Mouse (Mus musculus) forebrain, embryonic 15.5 days (tissue): ENCODE data around the gene Sec14l3. TPM values are rescaled to one million over a fixed set of nuclear protein-coding genes. Genes with fewer than 3 reads are reported as not detected.
"Not testable (repeated sequence)": the region's sequence is repeated elsewhere in the genome, so short reads cannot be mapped to it uniquely, and the experiment has no call there.

Source experiments
- ATAC-seq: fragments of 200-750 bp; cut with Nextera tagmentation; replicated peaks from 2 replicates; pipeline ENCODE4 v1.8.0; 2017; ENCODE audit warnings: mild to moderate bottlenecking, moderate TSS enrichment, moderate library complexity
- H3K27ac ChIP-seq: fragments of 300-500 bp; sonication (generic); replicated peaks from 2 replicates; pipeline ENCODE4 v1.5.1; 2015; ENCODE audit warnings: mild to moderate bottlenecking, inconsistent platforms
- H3K27me3 ChIP-seq: fragments of 300-500 bp; sonication (generic); 2 replicates; pipeline ENCODE4 v1.6.1; 2015; ENCODE audit warnings: inconsistent platforms
- H3K36me3 ChIP-seq: fragments of 300-500 bp; sonication (generic); 2 replicates; pipeline ENCODE4 v1.6.1; 2015; ENCODE audit warnings: mild to moderate bottlenecking, inconsistent platforms
- H3K4me1 ChIP-seq: fragments of 300-500 bp; sonication (generic); 2 replicates; pipeline ENCODE4 v1.6.1; 2015; ENCODE audit warnings: inconsistent platforms
- H3K4me2 ChIP-seq: fragments of 300-500 bp; sonication (generic); replicated peaks from 2 replicates; pipeline ENCODE4 v1.6.1; 2015; ENCODE audit warnings: mild to moderate bottlenecking, inconsistent platforms
- H3K4me3 ChIP-seq: fragments of 300-500 bp; sonication (generic); 2 replicates; pipeline ENCODE4 v1.5.1; 2015; ENCODE audit warnings: mild to moderate bottlenecking, inconsistent platforms
- H3K9ac ChIP-seq: fragments of 300-500 bp; sonication (generic); replicated peaks from 2 replicates; pipeline ENCODE4 v1.6.1; 2015; ENCODE audit warnings: mild to moderate bottlenecking, inconsistent platforms
- H3K9me3 ChIP-seq: fragments of 300-500 bp; sonication (generic); 2 replicates; pipeline ENCODE4 v1.6.1; 2016; ENCODE audit warnings: inconsistent platforms
- WGBS: fragments of 180-500 bp; shearing (Covaris S2); methylation state at CpG from one replicate; pipeline ENCODE4 v1.1.7; 2015; ENCODE audit warnings: mixed read lengths; 5-methylcytosine and 5-hydroxymethylcytosine counted together
- polyA plus RNA-seq: library from polyadenylated mRNA; unstranded; fragments of >200 nt; fragmentation: Nextera tagmentation; extraction: Ambion mirVana; gene quantifications from 2 replicates; pipeline ENCODE4 v1.2.1, GENCODE M21; 2015

Sec14l3 gene
- polyA plus RNA-seq, 1 experiment from 2014 or later = 0.75 TPM

DNA sequence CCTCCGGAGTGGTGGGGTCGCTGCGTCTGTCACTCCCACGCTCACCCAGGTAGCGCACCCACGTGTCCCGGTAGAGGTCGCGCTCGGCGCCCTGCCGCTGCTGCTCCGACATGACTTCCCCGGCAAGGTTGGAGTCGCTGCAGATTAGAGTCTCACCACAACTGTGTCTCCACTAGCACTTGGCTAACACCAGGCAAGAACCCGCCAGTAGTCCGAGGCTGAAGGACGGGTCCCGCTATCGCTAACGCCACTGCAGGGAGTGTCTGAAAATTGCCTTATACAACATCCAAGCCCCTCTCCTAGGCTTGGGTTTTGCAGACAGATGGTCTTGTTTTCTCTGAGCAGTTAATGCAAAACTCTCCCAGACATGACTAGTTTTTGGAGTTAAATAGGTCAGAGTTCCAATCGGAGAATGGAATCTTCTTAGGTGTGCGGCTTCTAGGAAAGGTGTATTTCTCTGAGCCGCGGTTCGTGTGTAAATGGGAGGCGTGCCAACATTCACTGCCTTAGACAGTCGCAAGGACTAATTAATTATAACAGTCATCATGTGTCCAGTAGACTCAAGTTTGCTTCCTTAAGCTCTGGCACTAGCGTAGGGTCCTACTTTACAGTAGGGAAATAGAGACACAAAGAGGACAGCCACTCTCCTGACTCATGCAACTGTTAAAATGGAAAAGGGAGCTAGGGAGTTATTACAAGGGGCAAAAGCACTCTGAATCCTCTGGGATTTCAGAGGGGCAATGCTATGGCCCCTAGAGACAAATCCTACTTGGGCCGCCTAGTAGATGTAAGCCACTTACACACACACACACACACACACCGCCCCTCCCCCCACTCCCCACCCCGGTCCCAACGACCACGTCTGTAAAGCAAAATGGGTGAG, 30.8 kb downstream of the Sec14l3 start, which contains the start of gene Mtfp1:
Gene Mtfp1 (minus strand): TSS at position 275 of the 883 bp plus-strand sequence.
- 5% methylated on average over 34 of the region's 34 CpGs for WGBS
- 0 out of 2 replicates have a peak, but pooled peaks have one; percentile 15 for ATAC-seq
- H3K4me3 ChIP-seq = peak within 1 kb of the TSS; percentile 50
- no peaks in the 10 kb centered on the region for H3K36me3 ChIP-seq
- H3K9me3 ChIP-seq = no peaks in the 10 kb centered on the region
- H3K27ac ChIP-seq = peak within 1 kb of the TSS; percentile 88
- peak within 1 kb of the TSS; percentile 78 for H3K9ac ChIP-seq
- peaks cover 27% of the 10 kb centered on the region for H3K4me1 ChIP-seq
- peak within 1 kb of the TSS; percentile 79 for H3K4me2 ChIP-seq
- H3K27me3 ChIP-seq = no peaks in the 10 kb centered on the region

DNA sequence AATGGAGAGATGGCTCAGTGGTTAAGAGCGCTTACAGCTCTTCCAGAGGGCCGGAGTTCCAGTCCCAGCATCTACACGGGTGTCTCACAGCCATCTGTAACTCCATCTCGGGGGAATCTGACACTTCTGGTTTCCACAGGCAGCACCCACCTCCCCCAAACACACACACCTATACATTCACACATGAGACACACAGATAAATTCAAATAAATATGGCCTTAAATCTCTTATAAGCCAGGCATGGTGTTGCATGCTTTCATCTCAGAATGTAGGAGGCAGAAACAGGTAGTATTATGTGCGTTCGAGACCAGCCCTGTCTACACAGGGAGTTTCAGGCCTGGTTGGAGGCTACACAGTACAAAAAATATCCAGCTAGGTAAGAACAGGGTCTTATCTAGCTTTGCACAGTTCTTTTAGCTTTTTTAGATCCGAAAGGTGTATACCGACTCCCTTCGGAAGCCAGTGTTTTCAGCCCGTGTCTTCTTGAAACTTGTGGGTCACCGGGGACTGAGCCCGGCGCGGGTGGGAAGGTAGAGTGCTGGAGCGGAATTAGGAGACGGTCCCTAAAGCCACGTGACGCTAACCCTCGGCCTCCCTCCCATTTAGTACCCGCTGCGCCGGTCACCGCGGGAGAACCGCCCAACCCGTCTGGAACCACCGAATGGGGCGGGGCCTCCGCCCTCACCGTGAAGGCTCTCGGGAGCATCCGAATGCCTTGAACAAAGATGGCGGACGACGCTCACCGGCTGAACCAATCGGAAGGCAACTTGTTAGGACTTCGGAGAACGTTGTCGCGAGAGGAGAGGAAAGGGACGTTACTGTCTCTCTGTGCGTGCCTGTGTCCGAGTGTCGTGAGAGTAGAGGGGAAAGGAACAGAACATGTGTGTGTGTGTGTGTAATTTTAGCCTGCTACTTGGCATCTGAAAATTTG, 31.7 kb downstream of the Sec14l3 start:
- peak overlapping the region; percentile 78 for H3K9ac ChIP-seq
- WGBS = 2% methylated on average over 45 of the region's 45 CpGs
- H3K36me3 ChIP-seq = no peaks in the 10 kb centered on the region
- H3K27me3 ChIP-seq = no peaks in the 10 kb centered on the region
- no peaks in the 10 kb centered on the region for H3K9me3 ChIP-seq
- peaks cover 27% of the 10 kb centered on the region for H3K4me1 ChIP-seq
- ATAC-seq = peak; percentile 97
- peak overlapping the region; percentile 50 for H3K4me3 ChIP-seq
- peak overlapping the region; percentile 79 for H3K4me2 ChIP-seq
- H3K27ac ChIP-seq = peak overlapping the region; percentile 88

DNA sequence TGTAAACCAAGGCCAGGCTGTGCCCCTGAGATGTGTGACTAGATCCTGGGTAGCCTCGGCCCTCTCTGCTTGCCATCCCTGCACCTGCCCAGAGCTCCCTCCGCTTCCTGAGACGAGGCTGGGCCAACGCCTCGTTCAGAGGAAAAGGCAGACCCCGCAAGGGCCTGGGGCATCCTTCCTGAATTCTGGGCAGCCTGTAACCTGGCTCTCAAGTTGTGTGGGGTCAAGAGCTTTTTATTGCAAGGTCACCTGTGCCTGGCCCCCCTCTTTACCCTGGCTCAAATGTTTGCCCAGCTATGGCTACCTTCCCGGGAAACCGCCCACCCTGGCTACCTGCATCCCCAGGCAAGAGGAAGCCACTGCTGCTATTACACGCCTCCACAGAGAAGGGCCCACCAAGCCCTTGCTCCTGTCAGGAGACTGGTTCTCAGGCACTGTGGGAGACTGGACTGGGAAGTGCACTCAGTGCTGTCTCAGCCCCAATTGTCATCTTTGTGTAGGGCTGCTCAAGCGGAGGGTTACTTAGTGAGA, 32.5 kb downstream of the Sec14l3 start:
- Histone ChIP-seq H3K36me3 (no peaks in the 10 kb centered on the region), H3K27ac (peak overlapping the region; percentile 88), H3K9me3 (no peaks in the 10 kb centered on the region), H3K9ac (peak overlapping the region; percentile 78), H3K4me3 (peak overlapping the region; percentile 50), H3K4me2 (peak overlapping the region; percentile 79), H3K27me3 (no peaks in the 10 kb centered on the region), H3K4me1 (peaks cover 27% of the 10 kb centered on the region)
- peak; percentile 41 for ATAC-seq
- 17% methylated on average over 10 of the region's 10 CpGs for WGBS

DNA sequence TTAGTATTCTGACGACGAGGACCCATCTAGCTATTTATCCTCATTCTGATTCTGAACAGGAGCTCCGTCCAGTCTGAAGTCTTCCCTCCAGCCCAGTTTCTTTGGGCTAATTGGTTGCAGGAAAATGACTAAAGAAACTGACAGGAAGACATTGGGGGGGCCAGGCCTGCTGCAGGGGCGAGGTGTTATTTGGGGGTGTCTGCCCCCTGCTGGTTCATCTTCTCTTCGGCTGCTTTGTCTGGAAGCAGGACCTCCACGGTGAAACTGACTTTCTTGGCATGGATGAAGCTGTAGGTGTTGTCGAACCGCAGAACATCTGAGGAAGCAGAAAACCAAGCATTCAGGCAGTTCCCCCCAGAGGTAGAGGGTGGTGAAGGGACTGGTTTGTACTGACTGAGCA, 33.5 kb downstream of the Sec14l3 start:
- ATAC-seq = no peak
- Histone ChIP-seq H3K4me1 (peaks cover 27% of the 10 kb centered on the region), H3K36me3 (no peaks in the 10 kb centered on the region), H3K4me3 (no peak overlapping the region), H3K9ac (no peak overlapping the region), H3K9me3 (no peaks in the 10 kb centered on the region), H3K4me2 (no peak overlapping the region), H3K27ac (no peak overlapping the region), H3K27me3 (no peaks in the 10 kb centered on the region)
- WGBS = 59% methylated on average over 8 of the region's 8 CpGs

DNA sequence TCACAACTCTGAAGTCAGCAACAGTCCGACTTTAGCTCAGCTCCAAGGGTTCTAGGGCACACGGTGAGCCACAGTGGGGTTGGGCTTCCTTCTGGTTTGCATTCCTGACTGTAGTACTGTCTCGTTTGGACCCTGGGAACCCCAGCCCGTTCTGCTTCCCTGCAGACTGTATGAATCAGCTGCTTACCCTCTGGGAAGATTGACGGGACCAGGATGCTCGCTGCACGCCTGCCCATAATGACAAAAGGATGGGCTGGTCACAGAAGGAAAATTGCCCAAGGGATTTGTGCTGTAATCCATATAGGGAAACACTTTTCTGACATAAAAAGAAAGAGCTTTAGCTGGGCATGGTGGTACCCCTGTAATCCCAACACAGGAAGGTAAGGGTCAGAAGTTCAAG, 34.2 kb downstream of the Sec14l3 start:
- WGBS = 68% methylated on average over 7 of the region's 7 CpGs
- Histone ChIP-seq H3K4me1 (peaks cover 27% of the 10 kb centered on the region), H3K9ac (no peak overlapping the region), H3K36me3 (no peaks in the 10 kb centered on the region), H3K27me3 (no peaks in the 10 kb centered on the region), H3K4me2 (no peak overlapping the region), H3K27ac (no peak overlapping the region), H3K9me3 (no peaks in the 10 kb centered on the region), H3K4me3 (no peak overlapping the region)
- no peak for ATAC-seq

DNA sequence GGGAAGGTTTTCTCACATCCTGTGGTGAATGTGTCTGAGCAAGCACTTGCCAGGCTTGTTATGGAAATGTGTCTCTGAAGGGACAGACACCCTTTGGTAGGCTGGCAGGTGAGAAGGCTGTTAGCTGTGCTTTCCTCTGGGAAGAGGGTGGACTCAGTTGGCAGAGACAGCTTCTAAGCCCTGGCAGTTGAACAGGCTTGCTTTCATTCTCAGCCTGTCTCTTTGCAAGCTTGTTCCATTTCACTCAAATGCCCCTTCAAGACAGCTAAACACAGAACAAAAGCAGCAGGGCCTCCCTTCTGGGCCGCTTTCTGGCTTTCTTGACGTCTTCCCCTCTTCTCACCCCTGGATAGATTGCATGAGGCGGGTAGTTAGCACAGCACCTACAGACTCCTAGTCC, 34.8 kb downstream of the Sec14l3 start:
- no peaks in the 10 kb centered on the region for H3K27me3 ChIP-seq
- H3K27ac ChIP-seq = no peak overlapping the region
- H3K4me1 ChIP-seq = peaks cover 24% of the 10 kb centered on the region
- 53% methylated on average over 3 of the region's 3 CpGs for WGBS
- no peak for ATAC-seq
- H3K4me2 ChIP-seq = no peak overlapping the region
- H3K36me3 ChIP-seq = no peaks in the 10 kb centered on the region
- H3K4me3 ChIP-seq = no peak overlapping the region
- H3K9me3 ChIP-seq = no peaks in the 10 kb centered on the region
- H3K9ac ChIP-seq = no peak overlapping the region

DNA sequence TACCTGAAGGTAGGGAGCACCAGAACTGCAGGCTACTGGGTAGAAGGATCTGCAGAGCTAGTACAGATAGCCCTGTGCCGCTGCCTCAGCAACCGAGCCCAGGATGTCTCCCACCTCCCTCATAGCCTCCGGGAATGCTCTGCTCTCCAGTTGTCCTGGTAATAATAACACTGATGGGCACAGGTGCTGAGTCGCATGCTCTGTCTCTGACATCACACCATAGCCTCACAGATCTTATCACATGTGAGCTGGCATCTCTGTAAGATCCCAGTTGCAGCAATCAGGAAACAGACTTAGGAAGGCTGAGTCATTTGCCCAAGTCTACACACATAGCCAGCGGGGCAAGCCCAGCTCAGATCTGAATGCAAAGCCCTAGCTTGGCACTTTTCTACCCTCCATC, 37.2 kb downstream of the Sec14l3 start:
- 88% methylated on average over 5 of the region's 5 CpGs for WGBS
- no peak overlapping the region for H3K4me2 ChIP-seq
- no peak overlapping the region for H3K9ac ChIP-seq
- no peaks in the 10 kb centered on the region for H3K36me3 ChIP-seq
- H3K9me3 ChIP-seq = no peaks in the 10 kb centered on the region
- H3K4me3 ChIP-seq = no peak overlapping the region
- H3K27me3 ChIP-seq = no peaks in the 10 kb centered on the region
- H3K27ac ChIP-seq = no peak overlapping the region
- peaks cover 6% of the 10 kb centered on the region for H3K4me1 ChIP-seq
- no peak for ATAC-seq

DNA sequence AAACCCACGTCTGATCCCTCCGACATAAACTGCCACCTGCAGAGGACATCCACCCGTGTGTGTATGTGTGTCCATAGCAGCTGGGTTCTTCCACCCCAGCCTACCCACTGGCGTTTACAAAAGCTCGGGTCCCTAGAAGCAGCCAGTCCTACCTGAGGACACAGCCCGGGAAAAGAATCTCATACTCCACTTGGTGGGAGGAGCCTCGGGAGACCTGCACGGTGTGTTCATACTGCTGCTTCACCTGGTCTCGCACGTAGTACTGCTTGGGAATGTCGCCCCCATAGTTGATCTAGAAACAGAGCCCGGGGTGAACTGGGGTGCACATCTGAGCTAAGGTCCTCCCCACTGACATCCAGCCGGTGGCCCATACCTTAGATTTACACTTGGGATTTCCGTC, 38.9 kb downstream of the Sec14l3 start:
- Histone ChIP-seq H3K36me3 (no peaks in the 10 kb centered on the region), H3K27ac (no peak overlapping the region), H3K4me2 (no peak overlapping the region), H3K4me3 (no peak overlapping the region), H3K27me3 (no peaks in the 10 kb centered on the region), H3K4me1 (no peaks in the 10 kb centered on the region), H3K9ac (no peak overlapping the region), H3K9me3 (no peaks in the 10 kb centered on the region)
- ATAC-seq = no peak
- 84% methylated on average over 14 of the region's 14 CpGs for WGBS

DNA sequence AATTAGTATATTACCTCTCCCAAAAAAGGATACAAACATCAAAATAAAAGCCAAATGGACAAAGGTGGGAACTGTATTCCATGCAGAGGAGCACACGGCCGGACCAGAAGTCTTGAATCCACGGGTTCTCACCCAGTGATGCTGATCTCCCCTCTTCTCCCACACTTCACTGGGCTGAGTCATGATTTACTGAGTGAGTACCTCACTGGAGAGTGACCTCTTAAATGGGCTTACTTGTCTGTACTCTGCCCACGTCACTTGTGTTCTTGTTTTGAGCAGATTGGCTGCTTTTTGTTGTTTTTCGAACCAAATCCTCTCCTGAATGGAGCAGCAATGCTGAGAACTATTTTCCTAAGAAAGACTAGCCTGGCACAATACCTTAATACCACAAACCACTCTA, 40.3 kb downstream of the Sec14l3 start:
- Histone ChIP-seq H3K9ac (no peak overlapping the region), H3K4me1 (no peaks in the 10 kb centered on the region), H3K36me3 (no peaks in the 10 kb centered on the region), H3K4me2 (no peak overlapping the region), H3K27me3 (no peaks in the 10 kb centered on the region), H3K27ac (no peak overlapping the region), H3K9me3 (no peaks in the 10 kb centered on the region), H3K4me3 (no peak overlapping the region)
- 77% methylated on average over 5 of the region's 5 CpGs for WGBS
- ATAC-seq = no peak

DNA sequence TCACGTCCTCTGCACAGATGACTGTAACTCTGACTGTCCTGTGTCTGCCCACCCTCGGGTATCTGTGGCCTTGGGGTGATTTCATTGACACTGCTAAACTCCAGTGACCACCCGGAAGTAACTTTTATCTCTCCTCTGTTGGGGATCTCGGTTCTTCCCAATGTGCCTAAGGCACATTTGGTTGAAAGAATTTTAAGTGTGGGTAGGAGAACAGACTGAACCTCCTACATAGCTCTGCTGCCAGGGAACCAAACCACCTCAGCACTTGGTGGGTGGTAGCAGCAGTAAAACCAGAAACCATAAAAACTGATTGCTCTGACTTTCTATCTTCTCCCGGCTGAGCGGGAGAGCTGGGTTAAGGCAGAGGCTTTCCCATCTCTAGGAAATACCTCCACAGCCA, 40.8 kb downstream of the Sec14l3 start:
- no peaks in the 10 kb centered on the region for H3K27me3 ChIP-seq
- no peak for ATAC-seq
- WGBS = 82% methylated on average over 6 of the region's 6 CpGs
- H3K4me1 ChIP-seq = no peaks in the 10 kb centered on the region
- no peak overlapping the region for H3K4me2 ChIP-seq
- H3K4me3 ChIP-seq = no peak overlapping the region
- no peaks in the 10 kb centered on the region for H3K9me3 ChIP-seq
- no peaks in the 10 kb centered on the region; the same call in 1 of the 2 replicates for H3K36me3 ChIP-seq
- no peak overlapping the region for H3K9ac ChIP-seq
- H3K27ac ChIP-seq = no peak overlapping the region

DNA sequence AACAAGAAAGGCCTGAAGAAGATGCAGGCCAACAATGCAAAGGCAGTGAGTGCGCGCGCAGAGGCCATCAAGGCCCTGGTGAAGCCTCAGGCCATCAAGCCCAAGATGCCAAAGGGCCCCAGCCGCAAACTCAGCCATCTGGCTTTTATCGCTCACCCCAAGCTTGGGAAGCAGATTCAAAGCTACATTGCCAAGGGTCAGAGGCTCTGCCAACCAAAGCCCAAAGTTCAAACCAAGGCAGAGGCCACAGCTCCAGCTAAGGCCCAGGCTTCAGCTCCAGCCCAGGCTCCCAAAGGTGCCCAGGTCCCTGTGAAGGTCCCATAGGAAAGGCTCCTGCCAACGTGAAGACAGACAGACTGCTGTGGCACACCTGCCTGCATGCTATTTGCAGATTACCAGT, 43.3 kb downstream of the Sec14l3 start:
- ATAC-seq, H3K27ac ChIP-seq, H3K4me2 ChIP-seq, H3K9me3 ChIP-seq, H3K4me3 ChIP-seq, H3K36me3 ChIP-seq, H3K4me1 ChIP-seq, H3K9ac ChIP-seq, H3K27me3 ChIP-seq: not testable (repeated sequence)
- WGBS = 93% methylated on average over 6 of the region's 6 CpGs

DNA sequence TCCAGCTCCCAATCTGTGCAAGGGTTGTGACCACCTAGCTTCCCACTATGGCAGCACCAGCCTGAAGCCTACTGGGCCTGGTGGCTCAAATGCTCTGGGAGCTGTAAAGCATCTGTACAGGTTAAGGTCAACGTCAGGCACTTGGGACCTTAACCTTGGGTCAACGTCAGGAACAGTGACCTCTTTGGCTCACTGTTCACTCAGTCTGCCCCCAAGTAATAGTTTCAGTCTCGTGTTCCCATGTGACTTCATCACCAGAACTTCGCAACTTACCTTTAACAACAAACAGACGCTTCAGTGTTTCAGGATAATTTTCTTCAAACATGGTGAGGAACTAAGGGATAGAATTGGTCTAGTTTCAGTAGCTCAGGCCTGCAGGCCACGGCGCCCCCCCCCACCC, 44.0 kb downstream of the Sec14l3 start:
- no peak overlapping the region for H3K9ac ChIP-seq
- no peak overlapping the region for H3K27ac ChIP-seq
- no peak overlapping the region for H3K4me3 ChIP-seq
- no peak for ATAC-seq
- no peaks in the 10 kb centered on the region; the same call in 1 of the 2 replicates for H3K36me3 ChIP-seq
- H3K4me2 ChIP-seq = no peak overlapping the region
- H3K9me3 ChIP-seq = no peaks in the 10 kb centered on the region
- no peaks in the 10 kb centered on the region for H3K4me1 ChIP-seq
- no peaks in the 10 kb centered on the region for H3K27me3 ChIP-seq
- WGBS = 85% methylated on average over 7 of the region's 7 CpGs
